8 mouse cellular contexts compared by ENCODE assay signal in genomic region chrX:42973562-42973961, GRCm38 (mm10).
DNase-seq lines count a peak whose midpoint lies in the region; ATAC-seq and TF ChIP-seq lines count a peak whose summit lies in the region.

No protein-coding gene starts in this region.

- H3K36me3 ChIP-seq in liver, embryonic 11.5 days (ENCODE audit: control insufficient read depth, insufficient read depth, low read length) = no peaks in the 10 kb centered on the region
- H3K36me3 ChIP-seq in liver, embryonic 14.5 days (replicated peaks; ENCODE audit: control insufficient read depth, insufficient read depth, low read depth) = no peaks in the 10 kb centered on the region
- H3K36me3 ChIP-seq in forebrain, embryonic 16.5 days (ENCODE audit: control insufficient read depth, insufficient read depth) = no peaks in the 10 kb centered on the region

- H3K27ac ChIP-seq in liver, embryonic 11.5 days (ENCODE audit: low read depth, low read length) = no peak overlapping the region
- H3K27ac ChIP-seq in liver, embryonic 14.5 days = no peak overlapping the region
- no peak overlapping the region for H3K27ac ChIP-seq in forebrain, embryonic 16.5 days (ENCODE audit: low read length)

- H3K27me3 ChIP-seq in liver, embryonic 11.5 days (replicated peaks; ENCODE audit: control insufficient read depth, insufficient read depth, low read length) = no peaks in the 10 kb centered on the region
- H3K27me3 ChIP-seq in liver, embryonic 14.5 days (ENCODE audit: control insufficient read depth, insufficient read depth, low read length) = no peaks in the 10 kb centered on the region
- H3K27me3 ChIP-seq in forebrain, embryonic 16.5 days (replicated peaks; ENCODE audit: control insufficient read depth, insufficient read depth, low read length) = no peaks in the 10 kb centered on the region

- no peak for ATAC-seq in liver, embryonic 11.5 days (replicated peaks; ENCODE audit: low FRiP score)
- ATAC-seq in liver, embryonic 14.5 days (ENCODE audit: insufficient read depth) = no peak
- ATAC-seq in cerebellum, adult (ENCODE audit: insufficient number of reproducible peaks, low FRiP score, low TSS enrichment) = no peak
- no peak for ATAC-seq in forebrain, embryonic 16.5 days

- 0% methylated on average over 1 of the region's 1 CpGs for WGBS in liver, embryonic 11.5 days
- WGBS in liver, embryonic 14.5 days (ENCODE audit: insufficient replicate concordance) = 0% methylated on average over 1 of the region's 1 CpGs
- 4% methylated on average over 1 of the region's 1 CpGs for WGBS in forebrain, embryonic 16.5 days

- no peaks in the 10 kb centered on the region for H3K4me1 ChIP-seq in liver, embryonic 11.5 days (replicated peaks; ENCODE audit: control insufficient read depth, insufficient read depth, low read length)
- H3K4me1 ChIP-seq in liver, embryonic 14.5 days (replicated peaks; ENCODE audit: control insufficient read depth in 2 of 2, insufficient read depth in 2 of 2, low read length in 1 of 2) = no peaks in the 10 kb centered on the region
- H3K4me1 ChIP-seq in forebrain, embryonic 16.5 days (replicated peaks; ENCODE audit: control insufficient read depth, insufficient read depth, low read length) = no peaks in the 10 kb centered on the region

- no peak for TF ChIP-seq EP300 in liver, embryonic 14.5 days (IDR thresholded peaks at IDR 0.05; ENCODE audit: low read depth)

- H3K9ac ChIP-seq in liver, embryonic 11.5 days (ENCODE audit: low read depth, low read length) = no peak overlapping the region
- H3K9ac ChIP-seq in liver, embryonic 14.5 days (replicated peaks) = no peak overlapping the region
- no peak overlapping the region for H3K9ac ChIP-seq in forebrain, embryonic 16.5 days (replicated peaks; ENCODE audit: low read depth, low read length)

- H3K4me2 ChIP-seq in liver, embryonic 11.5 days = no peak overlapping the region
- H3K4me2 ChIP-seq in liver, embryonic 14.5 days (ENCODE audit: low read depth) = no peak overlapping the region
- no peak overlapping the region for H3K4me2 ChIP-seq in forebrain, embryonic 16.5 days (ENCODE audit: low read length)

- TF ChIP-seq CTCF in liver, embryonic 14.5 days (IDR thresholded peaks at IDR 0.05; ENCODE audit: low read depth) = peak; percentile 25; the same call in 1 of the 2 replicates

- peak; percentile 0 to 3 for DNase-seq in adrenal gland, postnatal 36 days
- no peak for DNase-seq in adrenal gland, adult 18-20 months (ENCODE audit: low spot score in 2 of 2)
- peak; percentile 2 for DNase-seq in liver
- DNase-seq in liver, embryonic 11.5 days (ENCODE audit: low spot score) = no peak
- DNase-seq in Muller cell, postnatal 12 days (ENCODE audit: inconsistent ontology term) = peak; percentile 20
- no peak for DNase-seq in liver, embryonic 14.5 days (ENCODE audit: low read depth in 3 of 3, low spot score in 3 of 3)

- no peak overlapping the region for H3K4me3 ChIP-seq in liver, embryonic 11.5 days (ENCODE audit: low read depth, low read length)
- no peak overlapping the region for H3K4me3 ChIP-seq in liver, embryonic 14.5 days (ENCODE audit: insufficient read depth in 1 of 2, low read depth in 2 of 2, low read length in 2 of 2)
- H3K4me3 ChIP-seq in forebrain, embryonic 16.5 days (replicated peaks; ENCODE audit: low read length) = no peak overlapping the region

- H3K9me3 ChIP-seq in liver, embryonic 11.5 days (ENCODE audit: control insufficient read depth, low read length) = no peaks in the 10 kb centered on the region
- no peaks in the 10 kb centered on the region for H3K9me3 ChIP-seq in liver, embryonic 14.5 days (ENCODE audit: control insufficient read depth, low read length)
- H3K9me3 ChIP-seq in forebrain, embryonic 16.5 days (ENCODE audit: control insufficient read depth, low read length) = no peaks in the 10 kb centered on the region

Comparison
In these comparisons a context has a peak if more than half of its experiments do, and no peak if none do; other contexts are left out.
1. DNase-seq: peak in adrenal gland, postnatal 36 days (2 of 2), liver (single experiment) and Muller cell, postnatal 12 days (single experiment); none in adrenal gland, adult 18-20 months (0 of 2), liver, embryonic 11.5 days (single experiment) and liver, embryonic 14.5 days (0 of 3).